Mouse (Mus musculus) cerebellum, adult 2 months (tissue): ENCODE measurements at regions not wholly inside any gene's neighbourhood (a gene's known extent, or its start where the extent isn't known, plus 50 kb on each side); places are given as distances from the start of the nearest gene placed in this dataset.

Source experiments
- CTCF ChIP-seq: fragments of 200-500 bp; IDR thresholded peaks from 2 replicates; pipeline ENCODE4 v1.5.1; 2011; ENCODE audit warnings: low read depth, mild to moderate bottlenecking, control low read depth, low read length, moderate library complexity, borderline replicate concordance; ENCODE audit not compliant: insufficient read depth
- POLR2A ChIP-seq: fragments of 200-500 bp; IDR thresholded peaks from 2 replicates; pipeline ENCODE4 v1.6.1; 2011; ENCODE audit warnings: low read length, control low read depth, borderline replicate concordance; ENCODE audit not compliant: insufficient read depth

DNA sequence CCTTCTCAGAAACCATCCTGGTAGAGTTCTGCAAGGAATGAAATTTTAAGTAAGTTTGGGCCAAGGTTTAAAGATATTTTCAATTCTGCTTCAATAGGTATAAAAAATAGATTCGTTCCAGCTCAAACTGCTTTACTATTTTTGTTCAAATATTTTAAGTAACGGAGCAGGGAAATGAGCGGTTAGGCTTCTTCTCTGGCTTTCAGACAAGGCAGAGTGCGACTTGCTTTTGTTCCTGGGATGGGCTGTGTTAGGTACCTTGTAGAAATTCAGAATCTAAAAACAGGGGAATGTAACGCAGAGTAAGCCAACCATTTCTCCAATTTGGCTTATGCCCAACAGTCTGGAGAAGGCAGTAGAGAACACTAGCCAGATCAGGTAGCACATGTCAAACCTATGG is 180.5 kb upstream of the Npsr1 start:
- TF ChIP-seq CTCF, result no peak
- TF ChIP-seq POLR2A, result no peak
